Mouse (Mus musculus): ENCODE results near the gene Treh. TPM values are rescaled to one million over a fixed set of nuclear protein-coding genes. Genes with fewer than 3 reads are reported as not detected.

Treh gene
- polyA plus RNA-seq, 1 experiment: not detected

GRCm38 (mm10) chr9:44699730-44700129 is 26.7 kb downstream of the Treh start:
- 83% methylated on average over 5 of the region's 5 CpGs for WGBS
- Histone ChIP-seq H3K4me1 (ENCODE audit: control insufficient read depth, insufficient read depth, low read length) (no peaks in the 10 kb centered on the region), H3K4me3 (replicated peaks; ENCODE audit: control insufficient read depth, low read depth, low read length) (no peak overlapping the region), H3K27ac (ENCODE audit: control insufficient read depth, insufficient read depth, low read depth, low read length, poor library complexity) (no peak overlapping the region)
- no peak for TF ChIP-seq POLR2A (IDR thresholded peaks at IDR 0.05; ENCODE audit: borderline replicate concordance, control insufficient read depth, low read depth, low read length)
- no peak for TF ChIP-seq CTCF (IDR thresholded peaks at IDR 0.05; ENCODE audit: control insufficient read depth, insufficient read depth, low read length)

GRCm38 (mm10) chr9:44707749-44708428 is 34.9 kb downstream of the Treh start:
- WGBS: 39% methylated on average over 28 of the region's 28 CpGs
- no peak overlapping the region for H3K4me3 ChIP-seq (replicated peaks; ENCODE audit: control insufficient read depth, low read depth, low read length)
- no peaks in the 10 kb centered on the region for H3K4me1 ChIP-seq (ENCODE audit: control insufficient read depth, insufficient read depth, low read length)
- no peak overlapping the region; the same call in 1 of the 2 replicates for H3K27ac ChIP-seq (ENCODE audit: control insufficient read depth, insufficient read depth, low read depth, low read length, poor library complexity)
- TF ChIP-seq POLR2A (IDR thresholded peaks at IDR 0.05; ENCODE audit: borderline replicate concordance, control insufficient read depth, low read depth, low read length) (0 out of 2 replicates have a peak, but pooled peaks have one; percentile 9), CTCF (IDR thresholded peaks at IDR 0.05; ENCODE audit: control insufficient read depth, insufficient read depth, low read length) (no peak)

- H3K27ac ChIP-seq (ENCODE audit: control insufficient read depth, insufficient read depth, low read depth, low read length, poor library complexity): no peak overlapping the region
- peak overlapping the region; percentile 25 for H3K4me3 ChIP-seq (replicated peaks; ENCODE audit: control insufficient read depth, low read depth, low read length)
- TF ChIP-seq CTCF (IDR thresholded peaks at IDR 0.05; ENCODE audit: control insufficient read depth, insufficient read depth, low read length) (no peak), POLR2A (IDR thresholded peaks at IDR 0.05; ENCODE audit: borderline replicate concordance, control insufficient read depth, low read depth, low read length) (0 out of 2 replicates have a peak, but pooled peaks have one; percentile 3)
- 3% methylated on average over 24 of the region's 24 CpGs for WGBS
- H3K4me1 ChIP-seq (ENCODE audit: control insufficient read depth, insufficient read depth, low read length): no peaks in the 10 kb centered on the region
Measured at GRCm38 (mm10) chr9:44708429-44708765, 35.4 kb downstream of the Treh start.

GRCm38 (mm10) chr9:44708925-44709324 is 35.9 kb downstream of the Treh start:
- 56% methylated on average over 6 of the region's 6 CpGs for WGBS
- no peak for TF ChIP-seq POLR2A (IDR thresholded peaks at IDR 0.05; ENCODE audit: borderline replicate concordance, control insufficient read depth, low read depth, low read length)
- TF ChIP-seq CTCF (IDR thresholded peaks at IDR 0.05; ENCODE audit: control insufficient read depth, insufficient read depth, low read length): no peak
- no peak overlapping the region for H3K27ac ChIP-seq (ENCODE audit: control insufficient read depth, insufficient read depth, low read depth, low read length, poor library complexity)
- H3K4me1 ChIP-seq (ENCODE audit: control insufficient read depth, insufficient read depth, low read length): no peaks in the 10 kb centered on the region
- no peak overlapping the region for H3K4me3 ChIP-seq (replicated peaks; ENCODE audit: control insufficient read depth, low read depth, low read length)

GRCm38 (mm10) chr9:44709600-44709999 is 36.6 kb downstream of the Treh start:
- TF ChIP-seq CTCF (IDR thresholded peaks at IDR 0.05; ENCODE audit: control insufficient read depth, insufficient read depth, low read length) (peak; percentile 49), POLR2A (IDR thresholded peaks at IDR 0.05; ENCODE audit: borderline replicate concordance, control insufficient read depth, low read depth, low read length) (no peak)
- no peak overlapping the region for H3K27ac ChIP-seq (ENCODE audit: control insufficient read depth, insufficient read depth, low read depth, low read length, poor library complexity)
- H3K4me1 ChIP-seq (ENCODE audit: control insufficient read depth, insufficient read depth, low read length): no peaks in the 10 kb centered on the region
- 73% methylated on average over 2 of the region's 2 CpGs for WGBS
- H3K4me3 ChIP-seq (replicated peaks; ENCODE audit: control insufficient read depth, low read depth, low read length): no peak overlapping the region

- H3K27ac ChIP-seq (ENCODE audit: control insufficient read depth, insufficient read depth, low read depth, low read length, poor library complexity): no peak overlapping the region
- H3K4me1 ChIP-seq (ENCODE audit: control insufficient read depth, insufficient read depth, low read length): no peaks in the 10 kb centered on the region
- no peak overlapping the region for H3K4me3 ChIP-seq (replicated peaks; ENCODE audit: control insufficient read depth, low read depth, low read length)
- TF ChIP-seq CTCF (IDR thresholded peaks at IDR 0.05; ENCODE audit: control insufficient read depth, insufficient read depth, low read length) (no peak), POLR2A (IDR thresholded peaks at IDR 0.05; ENCODE audit: borderline replicate concordance, control insufficient read depth, low read depth, low read length) (no peak)
- 73% methylated on average over 5 of the region's 5 CpGs for whole genome bisulfite sequencing
Measured at GRCm38 (mm10) chr9:44710213-44710612, 37.2 kb downstream of the Treh start.

- no peak overlapping the region for H3K27ac ChIP-seq (ENCODE audit: control insufficient read depth, insufficient read depth, low read depth, low read length, poor library complexity)
- TF ChIP-seq POLR2A (IDR thresholded peaks at IDR 0.05; ENCODE audit: borderline replicate concordance, control insufficient read depth, low read depth, low read length) (no peak), CTCF (IDR thresholded peaks at IDR 0.05; ENCODE audit: control insufficient read depth, insufficient read depth, low read length) (no peak)
- WGBS: 89% methylated on average over 17 of the region's 17 CpGs
- H3K4me1 ChIP-seq (ENCODE audit: control insufficient read depth, insufficient read depth, low read length): no peaks in the 10 kb centered on the region
- no peak overlapping the region for H3K4me3 ChIP-seq (replicated peaks; ENCODE audit: control insufficient read depth, low read depth, low read length)
Measured at GRCm38 (mm10) chr9:44711602-44712001, 38.6 kb downstream of the Treh start.

GRCm38 (mm10) chr9:44713080-44713479 is 40.0 kb downstream of the Treh start:
- Histone ChIP-seq H3K4me3 (replicated peaks; ENCODE audit: control insufficient read depth, low read depth, low read length) (no peak overlapping the region), H3K27ac (ENCODE audit: control insufficient read depth, insufficient read depth, low read depth, low read length, poor library complexity) (no peak overlapping the region), H3K4me1 (ENCODE audit: control insufficient read depth, insufficient read depth, low read length) (no peaks in the 10 kb centered on the region)
- TF ChIP-seq POLR2A (IDR thresholded peaks at IDR 0.05; ENCODE audit: borderline replicate concordance, control insufficient read depth, low read depth, low read length) (no peak), CTCF (IDR thresholded peaks at IDR 0.05; ENCODE audit: control insufficient read depth, insufficient read depth, low read length) (no peak)
- 69% methylated on average over 6 of the region's 6 CpGs for WGBS
